Mouse (Mus musculus): ENCODE data around the gene Alkbh8.

- no peak for TF ChIP-seq POLR2A (IDR thresholded peaks at IDR 0.05; ENCODE audit: borderline replicate concordance, control insufficient read depth, low read depth, low read length)
- no peak for TF ChIP-seq CTCF (IDR thresholded peaks at IDR 0.05; ENCODE audit: control insufficient read depth, insufficient read depth, low read length)
These were observed 24.9 kb upstream of the Alkbh8 start for GRCm38 (mm10) chr9:3310016-3310415.

Measured in bone marrow, adult 2 months (tissue).